Mouse (Mus musculus): ENCODE measurements around the gene Prkg2. TPM values are rescaled to one million over a fixed set of nuclear protein-coding genes. Genes with fewer than 3 reads are reported as not detected.

The Prkg2 gene
- total RNA-seq, 1 experiment from 2014 or later: not detected

DNA sequence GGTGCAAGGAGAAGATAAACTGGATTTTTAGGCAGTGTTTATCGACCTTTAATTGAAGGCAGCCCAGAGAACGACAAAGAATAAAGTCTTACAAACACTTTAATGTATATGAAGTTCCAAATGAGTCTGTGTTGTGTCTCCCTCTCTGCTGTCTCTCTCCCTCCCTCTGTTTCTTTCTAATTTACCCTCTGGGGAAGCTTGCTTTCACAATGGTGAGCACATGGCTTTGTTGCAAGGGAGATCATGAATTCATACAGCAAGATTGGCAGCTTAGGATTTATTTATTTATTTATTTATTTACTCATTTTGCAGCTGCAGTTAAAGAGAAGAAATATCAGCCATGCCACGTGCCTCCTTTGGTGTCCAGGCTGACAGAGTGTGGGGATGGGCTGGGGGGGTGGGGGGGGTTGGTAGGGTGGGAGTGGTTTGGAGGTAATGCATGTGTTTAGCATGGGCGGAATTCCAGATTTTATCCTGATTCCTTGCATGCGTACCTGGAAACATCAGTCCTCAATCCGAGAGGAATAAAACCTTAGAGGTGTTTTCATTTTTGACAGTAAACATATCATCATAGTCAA lies 97.4 kb downstream of the Prkg2 start:
- ATAC-seq (replicated peaks in 1 of 2; ENCODE audit: insufficient read depth in 1 of 2, low FRiP score in 2 of 2, low TSS enrichment in 1 of 2, low read depth in 1 of 2, poor library complexity in 2 of 2, severe bottlenecking in 2 of 2): no peak

DNA sequence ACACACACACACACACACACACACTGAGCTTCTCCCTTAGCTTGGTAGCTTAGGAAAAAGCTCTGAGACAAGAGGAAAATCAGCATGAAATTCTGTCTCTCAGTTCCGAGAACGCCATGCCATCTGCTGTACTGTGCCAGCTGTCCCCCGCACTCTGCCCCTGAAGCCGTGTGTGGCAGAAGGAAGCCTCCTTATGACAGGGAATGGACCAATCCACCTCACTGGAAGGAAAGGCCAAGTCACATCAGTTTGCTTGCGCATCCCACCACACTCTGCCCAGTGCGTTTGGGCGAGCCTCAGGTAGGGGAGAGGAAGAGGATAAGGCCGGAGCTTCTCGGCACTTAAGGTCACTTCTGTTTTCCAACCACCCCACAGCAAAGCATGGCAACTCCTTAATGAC lies 98.0 kb downstream of the Prkg2 start:
- no peak for ATAC-seq (replicated peaks in 1 of 2; ENCODE audit: insufficient read depth in 1 of 2, low FRiP score in 2 of 2, low TSS enrichment in 1 of 2, low read depth in 1 of 2, poor library complexity in 2 of 2, severe bottlenecking in 2 of 2)

DNA sequence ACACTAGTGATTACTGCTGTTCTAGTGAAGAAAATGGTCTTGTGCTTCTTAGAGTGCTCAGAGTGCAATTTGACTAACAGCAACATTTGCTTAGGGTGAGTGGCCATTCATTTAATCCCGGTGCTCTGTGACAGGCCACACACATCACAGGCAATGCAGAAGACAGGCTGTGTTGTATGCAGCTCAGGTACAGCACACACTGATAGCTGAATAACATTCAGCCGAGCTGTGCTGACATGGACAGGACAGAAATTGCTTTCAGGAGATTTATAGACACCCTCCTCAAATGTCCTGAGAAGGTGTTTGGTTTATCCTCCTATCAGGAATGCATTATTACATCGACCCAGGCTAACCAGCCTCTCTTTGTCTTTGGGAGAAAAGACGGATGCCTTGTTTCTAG lies 99.3 kb downstream of the Prkg2 start:
- ATAC-seq (replicated peaks in 1 of 2; ENCODE audit: insufficient read depth in 1 of 2, low FRiP score in 2 of 2, low TSS enrichment in 1 of 2, low read depth in 1 of 2, poor library complexity in 2 of 2, severe bottlenecking in 2 of 2): no peak

DNA sequence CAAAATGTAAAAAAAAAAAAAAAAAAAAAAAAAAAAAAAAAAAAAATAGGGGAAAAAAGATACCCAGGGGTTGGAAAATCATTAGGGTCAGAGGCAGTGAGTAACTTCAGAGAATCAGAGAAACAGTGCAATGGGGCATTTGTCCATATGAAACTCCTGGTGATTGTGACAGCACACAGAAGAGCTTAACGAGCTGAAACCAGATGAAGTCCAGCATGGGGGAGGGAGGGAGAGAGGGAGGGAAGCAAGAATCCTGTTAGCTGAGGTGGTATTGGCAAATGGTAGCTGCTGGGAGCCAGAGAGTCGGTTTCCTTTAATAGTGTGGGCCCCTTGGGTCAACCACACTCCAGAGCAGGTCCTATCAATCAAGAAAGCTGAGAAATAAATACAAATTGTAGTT lies 100.5 kb downstream of the Prkg2 start:
- ATAC-seq (replicated peaks in 1 of 2; ENCODE audit: insufficient read depth in 1 of 2, low FRiP score in 2 of 2, low TSS enrichment in 1 of 2, low read depth in 1 of 2, poor library complexity in 2 of 2, severe bottlenecking in 2 of 2): no peak

DNA sequence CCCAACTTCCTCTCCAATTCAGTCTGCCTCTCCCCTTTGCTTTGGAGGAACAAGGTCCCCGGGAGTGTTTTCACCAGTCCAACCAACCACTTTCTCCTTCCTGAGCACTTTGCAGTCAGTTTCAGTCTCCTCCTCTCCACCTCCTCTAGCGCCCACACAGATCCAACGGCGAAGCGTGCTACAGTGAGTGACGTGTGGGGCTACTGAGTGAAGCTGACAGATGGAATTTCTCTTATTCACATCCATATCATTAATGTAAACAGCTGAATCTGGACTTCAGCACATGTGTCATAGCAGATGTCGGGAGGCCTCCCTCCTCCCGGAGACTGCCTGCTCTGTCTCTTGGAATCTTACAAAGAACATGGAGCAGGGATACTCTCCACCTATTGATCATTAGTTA lies 101.2 kb downstream of the Prkg2 start:
- no peak for ATAC-seq (replicated peaks in 1 of 2; ENCODE audit: insufficient read depth in 1 of 2, low FRiP score in 2 of 2, low TSS enrichment in 1 of 2, low read depth in 1 of 2, poor library complexity in 2 of 2, severe bottlenecking in 2 of 2)

DNA sequence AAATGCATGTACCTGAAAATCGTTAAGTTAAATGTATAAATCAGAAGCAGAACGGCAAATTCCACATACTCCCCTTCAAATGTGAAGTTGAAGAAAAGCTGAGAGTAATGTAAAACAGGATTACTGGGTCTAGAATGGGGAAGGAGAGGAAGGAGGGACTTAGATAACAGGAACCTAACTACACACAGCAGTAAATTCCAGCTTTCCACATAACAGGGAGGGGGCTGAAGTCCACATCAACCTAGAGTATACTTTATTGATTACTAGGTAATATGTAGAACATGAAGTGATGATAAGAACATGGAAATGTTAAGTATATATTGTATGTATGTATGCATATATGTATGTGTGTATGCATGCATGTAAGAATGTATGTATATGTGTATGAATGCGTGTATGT lies 114.2 kb downstream of the Prkg2 start:
- ATAC-seq (replicated peaks in 1 of 2; ENCODE audit: insufficient read depth in 1 of 2, low FRiP score in 2 of 2, low TSS enrichment in 1 of 2, low read depth in 1 of 2, poor library complexity in 2 of 2, severe bottlenecking in 2 of 2): no peak

DNA sequence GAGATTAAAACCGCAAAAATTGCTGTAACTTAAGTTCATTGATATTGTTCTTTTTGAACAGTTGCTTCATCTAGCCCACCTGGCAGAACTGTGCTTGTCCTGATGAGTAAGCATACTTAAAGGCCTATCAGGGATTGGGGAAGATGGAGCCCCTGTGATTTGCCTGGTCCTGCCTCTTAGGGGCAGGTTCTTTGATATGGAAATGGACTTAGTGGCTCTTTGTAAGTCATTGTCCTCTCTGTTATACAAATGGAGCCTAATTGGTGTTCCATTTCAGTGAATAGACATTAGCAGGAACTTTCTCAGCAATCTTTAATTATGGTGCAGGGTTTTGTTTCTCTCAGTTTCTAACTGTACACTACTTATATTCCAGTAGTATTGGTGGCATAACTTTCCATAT lies 115.5 kb downstream of the Prkg2 start:
- no peak for ATAC-seq (replicated peaks in 1 of 2; ENCODE audit: insufficient read depth in 1 of 2, low FRiP score in 2 of 2, low TSS enrichment in 1 of 2, low read depth in 1 of 2, poor library complexity in 2 of 2, severe bottlenecking in 2 of 2)

DNA sequence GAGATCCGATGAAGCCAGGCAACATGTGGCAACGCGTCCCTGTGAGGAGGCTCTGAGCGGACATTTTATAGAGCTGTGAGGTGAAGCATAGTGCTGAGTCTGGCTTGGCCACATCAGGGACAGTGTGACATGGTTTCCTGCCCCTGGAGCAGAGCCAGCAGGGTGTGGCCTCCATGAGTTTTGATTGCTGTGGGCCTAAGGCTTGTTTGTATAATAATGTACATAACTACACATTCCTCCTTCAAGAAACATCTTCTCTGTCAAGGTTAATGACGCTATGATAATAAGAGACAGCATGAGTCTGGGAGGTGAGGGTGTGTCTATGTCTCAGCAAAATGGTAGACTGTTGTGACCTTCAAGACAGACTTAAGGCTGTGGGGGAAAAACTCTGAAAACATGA lies 118.4 kb downstream of the Prkg2 start:
- ATAC-seq (replicated peaks in 1 of 2; ENCODE audit: insufficient read depth in 1 of 2, low FRiP score in 2 of 2, low TSS enrichment in 1 of 2, low read depth in 1 of 2, poor library complexity in 2 of 2, severe bottlenecking in 2 of 2): no peak

DNA sequence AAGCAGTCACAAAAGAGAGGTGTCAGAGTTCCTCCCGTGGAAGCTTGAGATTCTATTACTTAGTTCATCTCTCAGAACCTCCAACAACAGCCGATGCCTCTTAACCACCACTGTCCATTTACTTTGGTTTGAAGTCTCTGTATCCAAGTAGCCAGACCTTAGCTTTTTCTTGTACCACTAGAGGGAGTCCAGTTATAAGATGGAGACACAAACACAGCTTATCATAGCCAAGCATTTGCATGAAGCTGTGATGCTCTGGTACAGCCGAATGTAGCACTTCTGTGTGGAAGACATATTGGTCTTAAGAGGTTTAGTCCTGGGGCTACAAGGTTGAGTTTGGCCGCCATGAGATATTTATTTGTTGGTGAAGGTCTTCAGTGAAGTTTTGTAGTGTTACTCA lies 134.8 kb downstream of the Prkg2 start:
- ATAC-seq (replicated peaks in 1 of 2; ENCODE audit: insufficient read depth in 1 of 2, low FRiP score in 2 of 2, low TSS enrichment in 1 of 2, low read depth in 1 of 2, poor library complexity in 2 of 2, severe bottlenecking in 2 of 2): no peak

DNA sequence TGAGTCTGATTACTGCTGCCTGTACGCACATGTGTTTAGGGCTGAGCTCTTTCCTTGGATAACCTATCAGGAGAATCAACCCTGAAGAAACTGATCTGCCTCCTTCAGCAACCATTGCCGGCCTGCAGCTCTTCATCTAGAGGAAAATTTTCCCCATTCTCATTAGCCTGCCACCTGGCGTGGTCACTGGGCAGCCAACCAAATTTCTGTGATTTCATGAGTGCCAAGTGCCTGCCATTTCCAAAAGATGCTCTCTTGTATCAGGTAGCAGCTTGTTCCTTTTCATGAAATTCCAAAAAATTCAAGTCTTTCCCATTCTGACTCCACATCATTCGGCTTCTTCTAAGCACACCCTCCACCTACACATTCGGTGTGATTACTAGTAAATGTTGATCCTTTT lies 136.2 kb downstream of the Prkg2 start:
- no peak for ATAC-seq (replicated peaks in 1 of 2; ENCODE audit: insufficient read depth in 1 of 2, low FRiP score in 2 of 2, low TSS enrichment in 1 of 2, low read depth in 1 of 2, poor library complexity in 2 of 2, severe bottlenecking in 2 of 2)

DNA sequence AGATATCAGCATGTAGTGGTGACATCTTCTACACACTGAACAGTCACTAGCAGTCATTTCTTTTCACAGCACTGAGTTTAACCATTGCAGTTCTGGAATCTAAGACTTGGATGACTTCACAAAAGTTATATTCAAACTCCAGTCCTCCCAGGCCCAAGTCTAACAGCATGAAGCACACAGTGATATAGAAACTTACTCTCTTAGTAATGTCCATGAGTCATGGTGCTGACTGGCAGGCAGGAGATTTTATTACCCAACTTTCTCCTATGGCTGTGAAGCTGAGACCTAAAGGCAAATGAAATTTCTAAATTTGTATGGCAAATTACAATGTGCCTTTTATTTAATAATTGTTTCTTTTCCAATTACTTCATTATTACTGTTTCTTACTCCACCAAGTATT lies 139.2 kb downstream of the Prkg2 start:
- ATAC-seq (replicated peaks in 1 of 2; ENCODE audit: insufficient read depth in 1 of 2, low FRiP score in 2 of 2, low TSS enrichment in 1 of 2, low read depth in 1 of 2, poor library complexity in 2 of 2, severe bottlenecking in 2 of 2): no peak

DNA sequence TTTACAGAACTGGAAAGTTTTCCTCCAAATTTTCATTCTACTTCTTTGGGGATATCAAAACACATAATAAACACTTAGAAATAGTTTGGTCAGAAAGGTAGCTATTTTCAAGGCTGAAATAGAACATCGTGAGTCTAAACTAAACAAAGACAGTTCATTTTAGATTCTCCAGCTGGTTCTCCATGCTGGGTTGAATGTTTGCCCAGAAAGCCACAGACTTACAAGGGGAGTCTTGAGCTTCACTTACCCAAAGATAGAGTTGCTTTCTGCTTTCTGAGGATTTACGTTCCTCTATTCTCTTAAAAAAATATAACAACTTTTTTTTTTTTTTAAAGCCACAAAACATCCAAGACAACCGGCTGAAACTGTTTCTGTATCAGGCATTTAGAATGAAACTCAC lies 142.9 kb downstream of the Prkg2 start:
- ATAC-seq (replicated peaks in 1 of 2; ENCODE audit: insufficient read depth in 1 of 2, low FRiP score in 2 of 2, low TSS enrichment in 1 of 2, low read depth in 1 of 2, poor library complexity in 2 of 2, severe bottlenecking in 2 of 2): no peak

DNA sequence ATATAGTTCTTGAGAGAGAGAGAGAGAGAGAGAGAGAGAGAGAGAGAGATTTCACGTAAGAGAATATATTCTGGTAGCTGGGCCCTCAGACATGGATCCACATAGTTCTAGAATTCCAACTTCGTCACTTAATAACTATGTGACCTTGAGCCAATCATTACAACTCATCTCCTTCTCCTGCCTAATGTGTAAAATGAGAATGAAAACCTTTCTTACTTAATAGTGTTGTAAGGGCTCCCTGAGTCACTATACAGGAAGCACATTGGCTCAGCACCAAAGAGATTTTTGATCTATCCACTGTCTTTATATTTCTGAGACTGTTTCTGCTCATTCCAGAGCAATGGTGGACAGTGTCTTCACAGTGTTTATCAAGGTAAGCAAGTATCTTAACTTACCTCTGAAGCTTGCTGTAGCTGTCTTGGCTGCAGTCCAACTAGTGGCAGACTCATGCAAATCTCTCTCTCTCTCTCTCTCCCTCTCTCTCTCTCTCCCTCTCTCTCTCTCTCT lies 146.6 kb downstream of the Prkg2 start:
- no peak for ATAC-seq (replicated peaks in 1 of 2; ENCODE audit: insufficient read depth in 1 of 2, low FRiP score in 2 of 2, low TSS enrichment in 1 of 2, low read depth in 1 of 2, poor library complexity in 2 of 2, severe bottlenecking in 2 of 2)

DNA sequence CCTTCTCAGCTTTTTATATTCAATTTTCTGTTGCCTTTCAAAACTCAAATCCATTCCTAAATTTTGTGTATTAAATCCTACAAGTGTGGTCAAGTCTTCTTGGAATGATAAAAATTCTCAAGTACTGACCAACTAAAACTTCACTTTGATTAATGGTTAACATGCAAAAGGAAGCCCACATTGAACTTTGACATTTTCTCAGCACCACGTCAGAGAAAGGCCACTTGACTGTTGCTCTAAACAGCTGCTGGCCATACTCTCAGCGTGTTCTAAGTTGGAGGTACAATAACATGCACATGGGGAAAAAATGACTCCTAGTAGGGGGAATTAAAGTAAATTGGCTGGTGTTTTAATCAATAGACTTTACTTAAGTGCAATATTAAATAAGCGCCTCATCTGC lies 155.1 kb downstream of the Prkg2 start:
- ATAC-seq (replicated peaks in 1 of 2; ENCODE audit: insufficient read depth in 1 of 2, low FRiP score in 2 of 2, low TSS enrichment in 1 of 2, low read depth in 1 of 2, poor library complexity in 2 of 2, severe bottlenecking in 2 of 2): no peak

Other genes with a start within 250 kb of the Prkg2 start
- gene Bmp3, start 182.9 kb downstream of the Prkg2 start, total RNA-seq (2017): not detected in 2 replicates

Data from hematopoietic stem cell, adult 5-6 weeks (primary cell).